Mouse (Mus musculus): ENCODE data around the gene C2. TPM values are rescaled to one million over a fixed set of nuclear protein-coding genes. Genes with fewer than 3 reads are reported as not detected.

The C2 gene
- polyA plus RNA-seq (2012; fragmentation: generic; extraction: Trizol), result 0.43 TPM

DNA sequence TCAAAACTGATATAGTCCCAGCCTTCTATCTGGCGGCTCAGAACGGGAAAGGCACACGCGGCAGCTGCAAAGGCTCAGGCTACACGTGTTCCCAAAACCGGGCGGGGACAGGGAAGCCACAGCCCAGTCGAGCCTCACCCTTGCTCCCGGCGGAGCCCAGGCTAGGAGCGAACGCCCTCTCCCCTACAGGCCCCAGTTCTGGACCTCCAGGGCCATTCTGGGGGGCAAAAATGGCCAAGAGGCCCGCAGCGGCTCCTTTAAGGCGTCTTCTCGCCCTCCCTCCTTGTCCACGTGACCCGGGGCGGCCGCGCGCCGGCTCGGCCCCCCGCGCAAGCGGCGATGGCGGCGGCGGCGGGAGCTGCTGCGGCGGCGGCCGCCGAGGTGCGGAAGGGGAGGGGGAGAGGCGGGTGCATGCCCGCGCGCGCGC lies at the start of gene C2, which contains the start of gene Ehmt2:
Gene C2, minus strand, starts transcription at position 106 of the 427 bp plus-strand sequence.
Gene Ehmt2, plus strand, starts transcription at position 310 of the 427 bp plus-strand sequence.
- Histone ChIP-seq H3K27me3 (ENCODE audit: control insufficient read depth, insufficient read depth, insufficient read length) (no peaks in the 10 kb centered on the region), H3K4me2 (ENCODE audit: low read depth) (peak within 1 kb of the TSS; percentile 98), H3K4me3 (peak within 1 kb of the TSS; percentile 91)

DNA sequence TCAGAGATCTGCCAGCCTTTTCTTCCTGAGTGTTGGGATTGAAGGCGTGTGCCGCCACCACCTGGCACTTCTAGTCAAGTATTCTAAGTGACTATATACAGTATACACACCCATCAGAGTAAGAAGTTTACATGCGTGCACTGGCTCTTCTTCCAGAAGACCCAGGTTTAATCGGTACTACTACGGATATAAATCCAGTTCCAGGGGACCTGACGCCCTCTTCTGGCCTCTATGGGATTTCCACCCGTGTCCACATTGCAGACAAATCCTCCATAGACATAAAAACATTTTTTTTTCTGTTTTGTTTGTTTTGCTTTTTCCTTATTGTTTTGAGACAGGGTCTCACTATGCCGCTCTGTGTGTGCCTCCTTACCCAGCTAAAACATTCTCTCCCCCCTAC lies 49.5 kb upstream of the C2 start:
- H3K79me2 ChIP-seq (ENCODE audit: control insufficient read depth, insufficient read depth), result peaks cover 18% of the 10 kb centered on the region
- H3K36me3 ChIP-seq (ENCODE audit: control insufficient read depth, insufficient read depth), result peaks cover 14% of the 10 kb centered on the region
- H3K4me3 ChIP-seq, result no peak overlapping the region
- H3K27me3 ChIP-seq (ENCODE audit: control insufficient read depth, insufficient read depth, insufficient read length), result no peaks in the 10 kb centered on the region
- TF ChIP-seq USF1 (IDR thresholded peaks at IDR 0.05; ENCODE audit: low read depth) (no peak), REST (IDR thresholded peaks at IDR 0.05; ENCODE audit: insufficient read depth, insufficient read length) (no peak), MAX (IDR thresholded peaks at IDR 0.05; ENCODE audit: low read depth) (no peak)
- no peak overlapping the region for H3ac ChIP-seq (ENCODE audit: control insufficient read depth, insufficient read length)
- H3K4me2 ChIP-seq (ENCODE audit: low read depth), result no peak overlapping the region

More for the DNA sequence above, at the start of gene C2, which contains the start of gene Ehmt2:
- TF ChIP-seq REST (IDR thresholded peaks at IDR 0.05; ENCODE audit: insufficient read depth, insufficient read length), result no peak
- TF ChIP-seq POLR2A (IDR thresholded peaks at IDR 0.05; ENCODE audit: insufficient read length, low read depth), result peak; percentile 79
- no peak for TF ChIP-seq CEBPB (IDR thresholded peaks at IDR 0.05; ENCODE audit: insufficient read depth, poor library complexity, severe bottlenecking)
- peak; percentile 57 to 89 (median 69) for TF ChIP-seq MYOG (IDR thresholded peaks at IDR 0.05; ENCODE audit: control insufficient read depth in 1 of 3, insufficient read depth in 1 of 3, insufficient read length in 2 of 3, low read depth in 2 of 3)
- peak; percentile 92 for TF ChIP-seq POLR2AphosphoS2 (IDR thresholded peaks at IDR 0.05; ENCODE audit: insufficient read length, low read depth)
- TF ChIP-seq MYOD1 (IDR thresholded peaks at IDR 0.05; ENCODE audit: control insufficient read depth in 1 of 3, insufficient read length in 2 of 3, low read depth in 2 of 3), result peak; percentile 1 to 84 (median 78)
- TF ChIP-seq MAX (IDR thresholded peaks at IDR 0.05; ENCODE audit: low read depth), result peak; percentile 51
- peak; percentile 5 for TF ChIP-seq TCF12 (IDR thresholded peaks at IDR 0.05; ENCODE audit: insufficient read depth, poor library complexity, severe bottlenecking)
- TF ChIP-seq TCF3 (IDR thresholded peaks at IDR 0.05; ENCODE audit: insufficient read length, low read depth), result no peak
- TF ChIP-seq USF1 (IDR thresholded peaks at IDR 0.05; ENCODE audit: low read depth), result peak; percentile 77
- TF ChIP-seq E2F4 (IDR thresholded peaks at IDR 0.05; ENCODE audit: insufficient read depth), result no peak
- TF ChIP-seq SRF (IDR thresholded peaks at IDR 0.05; ENCODE audit: control insufficient read depth, insufficient read length, low read depth), result no peak
- peaks cover 4% of the 10 kb centered on the region for H3K36me3 ChIP-seq (ENCODE audit: control insufficient read depth, insufficient read depth)
- H3K79me2 ChIP-seq (ENCODE audit: control insufficient read depth, insufficient read depth), result peaks cover 28% of the 10 kb centered on the region
- peak within 1 kb of the TSS; percentile 75 for H3ac ChIP-seq (ENCODE audit: control insufficient read depth, insufficient read length)

DNA sequence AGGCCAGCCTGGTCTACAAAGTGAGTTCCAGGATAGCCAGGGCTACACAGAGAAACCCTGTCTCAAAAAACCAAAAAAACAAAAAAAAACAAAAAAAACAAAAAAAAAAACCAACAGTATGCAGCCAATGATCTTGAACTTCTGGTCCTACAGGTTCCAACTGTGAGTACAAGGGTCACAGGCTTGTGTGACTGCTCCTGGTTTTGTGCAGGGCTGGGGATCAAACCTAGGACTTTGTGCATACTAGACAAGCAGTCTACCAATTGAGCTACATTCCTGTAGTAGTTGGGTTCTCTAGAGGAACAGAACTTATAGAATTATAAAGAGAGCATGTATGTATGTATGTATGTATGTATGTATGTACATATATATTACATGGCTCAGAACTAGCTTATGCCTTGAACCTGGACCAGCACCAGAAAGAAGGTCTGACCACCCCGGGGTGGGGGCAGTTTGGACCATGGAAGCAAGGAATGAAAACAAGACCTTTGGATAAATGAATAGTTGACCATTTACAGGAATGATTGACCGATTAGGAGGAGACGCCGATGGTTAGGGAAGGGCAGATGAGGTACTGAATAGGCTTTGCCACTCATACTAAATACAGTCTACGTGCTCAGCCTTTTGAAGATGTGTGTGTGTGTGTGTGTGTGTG lies 48.5 kb upstream of the C2 start:
- no peak overlapping the region for H3K4me2 ChIP-seq (ENCODE audit: low read depth)
- no peaks in the 10 kb centered on the region for H3K27me3 ChIP-seq (ENCODE audit: control insufficient read depth, insufficient read depth, insufficient read length)
- H3K4me3 ChIP-seq, result no peak overlapping the region
- H3K36me3 ChIP-seq (ENCODE audit: control insufficient read depth, insufficient read depth), result peaks cover 14% of the 10 kb centered on the region
- no peak for TF ChIP-seq TCF3 (IDR thresholded peaks at IDR 0.05; ENCODE audit: insufficient read length, low read depth)
- no peak for TF ChIP-seq REST (IDR thresholded peaks at IDR 0.05; ENCODE audit: insufficient read depth, insufficient read length)
- TF ChIP-seq POLR2A (IDR thresholded peaks at IDR 0.05; ENCODE audit: insufficient read length, low read depth), result no peak
- no peak for TF ChIP-seq E2F4 (IDR thresholded peaks at IDR 0.05; ENCODE audit: insufficient read depth)
- no peak for TF ChIP-seq TCF12 (IDR thresholded peaks at IDR 0.05; ENCODE audit: insufficient read depth, poor library complexity, severe bottlenecking)
- TF ChIP-seq POLR2AphosphoS2 (IDR thresholded peaks at IDR 0.05; ENCODE audit: insufficient read length, low read depth), result no peak
- TF ChIP-seq MAX (IDR thresholded peaks at IDR 0.05; ENCODE audit: low read depth), result no peak
- no peak for TF ChIP-seq MYOD1 (IDR thresholded peaks at IDR 0.05; ENCODE audit: control insufficient read depth in 1 of 3, insufficient read length in 2 of 3, low read depth in 2 of 3)
- TF ChIP-seq MYOG (IDR thresholded peaks at IDR 0.05; ENCODE audit: control insufficient read depth in 1 of 3, insufficient read depth in 1 of 3, insufficient read length in 2 of 3, low read depth in 2 of 3), result no peak
- no peak for TF ChIP-seq SRF (IDR thresholded peaks at IDR 0.05; ENCODE audit: control insufficient read depth, insufficient read length, low read depth)
- TF ChIP-seq USF1 (IDR thresholded peaks at IDR 0.05; ENCODE audit: low read depth), result no peak
- no peak for TF ChIP-seq CEBPB (IDR thresholded peaks at IDR 0.05; ENCODE audit: insufficient read depth, poor library complexity, severe bottlenecking)
- H3K79me2 ChIP-seq (ENCODE audit: control insufficient read depth, insufficient read depth), result peaks cover 11% of the 10 kb centered on the region
- no peak overlapping the region for H3ac ChIP-seq (ENCODE audit: control insufficient read depth, insufficient read length)

DNA sequence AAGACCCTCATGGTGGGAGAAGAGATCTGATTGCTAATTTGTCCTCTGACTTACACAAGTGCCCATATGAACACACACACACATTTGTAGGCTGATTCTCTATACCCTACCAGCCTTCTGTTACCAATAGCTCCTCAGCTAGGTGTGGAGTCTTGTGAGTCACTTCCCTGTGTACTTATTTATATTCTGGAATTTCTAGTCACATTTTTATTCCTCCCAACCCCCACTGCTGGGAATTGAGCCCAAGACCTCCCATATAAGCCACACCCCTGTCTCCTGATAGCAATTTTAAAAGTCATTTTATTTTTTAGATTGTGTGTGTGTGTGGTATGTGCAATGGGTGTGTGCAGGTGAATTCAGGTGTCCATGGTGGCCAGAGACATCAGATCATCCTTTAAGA lies 46.3 kb upstream of the C2 start:
- TF ChIP-seq POLR2A (IDR thresholded peaks at IDR 0.05; ENCODE audit: insufficient read length, low read depth) (no peak), MAX (IDR thresholded peaks at IDR 0.05; ENCODE audit: low read depth) (no peak), TCF12 (IDR thresholded peaks at IDR 0.05; ENCODE audit: insufficient read depth, poor library complexity, severe bottlenecking) (no peak), MYOD1 (IDR thresholded peaks at IDR 0.05; ENCODE audit: control insufficient read depth in 1 of 3, insufficient read length in 2 of 3, low read depth in 2 of 3) (no peak), TCF3 (IDR thresholded peaks at IDR 0.05; ENCODE audit: insufficient read length, low read depth) (no peak), MYOG (IDR thresholded peaks at IDR 0.05; ENCODE audit: control insufficient read depth in 1 of 3, insufficient read depth in 1 of 3, insufficient read length in 2 of 3, low read depth in 2 of 3) (no peak), REST (IDR thresholded peaks at IDR 0.05; ENCODE audit: insufficient read depth, insufficient read length) (no peak)
- no peak overlapping the region for H3K4me3 ChIP-seq

More for the DNA sequence above, 46.3 kb upstream of the C2 start:
- no peaks in the 10 kb centered on the region for H3K27me3 ChIP-seq (ENCODE audit: control insufficient read depth, insufficient read depth, insufficient read length)
- no peaks in the 10 kb centered on the region for H3K79me2 ChIP-seq (ENCODE audit: control insufficient read depth, insufficient read depth)
- H3K4me2 ChIP-seq (ENCODE audit: low read depth), result no peak overlapping the region
- no peaks in the 10 kb centered on the region for H3K36me3 ChIP-seq (ENCODE audit: control insufficient read depth, insufficient read depth)
- H3ac ChIP-seq (ENCODE audit: control insufficient read depth, insufficient read length), result no peak overlapping the region

Measured in myocyte (in vitro differentiated cells).